In the genomic region with DNA sequence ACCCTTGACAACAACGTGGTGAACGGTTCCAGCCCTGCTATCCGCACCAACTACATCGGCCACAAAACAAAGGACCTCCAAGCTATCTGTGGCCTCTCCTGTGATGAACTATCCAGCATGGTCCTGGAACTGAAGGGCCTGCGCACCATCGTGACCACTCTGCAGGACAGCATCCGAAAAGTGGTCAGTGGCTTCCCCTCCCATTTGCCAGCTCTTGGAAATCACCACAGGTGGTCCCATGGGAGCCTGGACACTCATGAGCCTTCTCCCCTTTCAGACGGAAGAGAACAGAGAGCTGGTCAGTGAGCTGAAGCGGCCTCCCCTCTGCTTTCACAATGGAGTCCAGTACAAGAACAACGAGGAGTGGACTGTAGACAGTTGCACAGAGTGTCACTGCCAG, we compare ENCODE assay signal across 9 mouse cellular contexts. TPM values are rescaled to one million over a fixed set of nuclear protein-coding genes. Genes with fewer than 3 reads are reported as not detected.
DNase-seq lines count a peak whose midpoint lies in the region; ATAC-seq and TF ChIP-seq lines count a peak whose summit lies in the region.
"Had no signal": no experiment of that assay in that cellular context is flagged by ENCODE, and none has a peak within 500 bp of the region (broad histone marks: within the 10 kb centered on the region; RNA-seq: fewer than 3 reads in every experiment).

No protein-coding gene starts in this region.

- no peak for DNase-seq in gastrocnemius, adult 2 months
- DNase-seq in gastrocnemius, postnatal 14 days: no peak
- DNase-seq in lung, embryonic 14.5 days: no peak
- no peak for DNase-seq in lung, postnatal 36 days
- DNase-seq in forebrain, postnatal 0 days: no peak
- DNase-seq in ovary, postnatal 10 days (ENCODE audit: low spot score): no peak
- DNase-seq in ovary, postnatal 36 days (ENCODE audit: low spot score): no peak
- DNase-seq: spleen, adult 18-20 months had no signal

- intact Hi-C loops in gastrocnemius, adult 2 months (cut with DNase I): no loop called here
- intact Hi-C loops in gastrocnemius, postnatal 14 days (cut with DNase I; ENCODE audit: low total_unique reads): loop anchor here (5.0 kb wide), 2 partner anchors 332 to 572 kb away; no protein-coding TSS in a partner anchor

- H3K27me3 ChIP-seq in lung, embryonic 14.5 days (ENCODE audit: insufficient read depth, low read length): no peaks in the 10 kb centered on the region
- H3K27me3 ChIP-seq in forebrain, postnatal 0 days (ENCODE audit: insufficient read depth, low read length): no peaks in the 10 kb centered on the region; the same call in 1 of the 2 replicates
- no peaks in the 10 kb centered on the region for H3K27me3 ChIP-seq in neural tube, embryonic 14.5 days (ENCODE audit: control insufficient read depth, insufficient read depth, low read length)

- peak overlapping the region; percentile 78 for H3K4me3 ChIP-seq in gastrocnemius, adult 2 months
- peak overlapping the region; percentile 64 for H3K4me3 ChIP-seq in lung, embryonic 14.5 days (ENCODE audit: low read depth, low read length)
- no peak overlapping the region for H3K4me3 ChIP-seq in forebrain, postnatal 0 days (ENCODE audit: low read depth, low read length)
- H3K4me3 ChIP-seq in neural tube, embryonic 14.5 days (ENCODE audit: low read depth, low read length): no peak overlapping the region

- no peaks in the 10 kb centered on the region for H3K9me3 ChIP-seq in lung, embryonic 14.5 days (ENCODE audit: low read depth, low read length)
- H3K9me3 ChIP-seq in forebrain, postnatal 0 days (ENCODE audit: low read length): no peaks in the 10 kb centered on the region
- H3K9me3 ChIP-seq in neural tube, embryonic 14.5 days (ENCODE audit: control insufficient read depth, low read length): no peaks in the 10 kb centered on the region

- peak overlapping the region; percentile 79 for H3K9ac ChIP-seq in lung, embryonic 14.5 days
- no peak overlapping the region; the same call in 1 of the 2 replicates for H3K9ac ChIP-seq in forebrain, postnatal 0 days
- H3K9ac ChIP-seq in neural tube, embryonic 14.5 days (replicated peaks; ENCODE audit: low read depth, low read length): no peak overlapping the region

- no peak overlapping the region for H3K27ac ChIP-seq in gastrocnemius, adult 2 months
- H3K27ac ChIP-seq in lung, embryonic 14.5 days (ENCODE audit: low read depth): peak overlapping the region; percentile 82; the same call in 1 of the 2 replicates
- no peak overlapping the region for H3K27ac ChIP-seq in forebrain, postnatal 0 days (ENCODE audit: low read depth, low read length)
- no peak overlapping the region for H3K27ac ChIP-seq in neural tube, embryonic 14.5 days (ENCODE audit: low read depth, low read length)

- WGBS in lung, embryonic 14.5 days: 53% methylated on average over 10 of the region's 10 CpGs
- WGBS in forebrain, postnatal 0 days: 72% methylated on average over 10 of the region's 10 CpGs
- whole genome bisulfite sequencing in neural tube, embryonic 14.5 days: 74% methylated on average over 10 of the region's 10 CpGs

- no peak for TF ChIP-seq CTCF in gastrocnemius, adult 2 months (IDR thresholded peaks at IDR 0.05)
- TF ChIP-seq CTCF in lung, embryonic 14.5 days (IDR thresholded peaks at IDR 0.05; ENCODE audit: low read depth): no peak
- TF ChIP-seq CTCF in forebrain, postnatal 0 days (IDR thresholded peaks at IDR 0.05; ENCODE audit: low read depth): no peak

- peaks cover 11% of the 10 kb centered on the region for H3K4me1 ChIP-seq in lung, embryonic 14.5 days (ENCODE audit: insufficient read depth)
- H3K4me1 ChIP-seq in forebrain, postnatal 0 days (ENCODE audit: insufficient read depth): peaks cover 3% of the 10 kb centered on the region; the same call in 1 of the 2 replicates
- H3K4me1 ChIP-seq in neural tube, embryonic 14.5 days (ENCODE audit: control insufficient read depth, insufficient read depth, low read length): peaks cover 15% of the 10 kb centered on the region; the same call in 1 of the 2 replicates

- H3K36me3 ChIP-seq in lung, embryonic 14.5 days (ENCODE audit: insufficient read depth): peaks cover 68% of the 10 kb centered on the region
- H3K36me3 ChIP-seq in forebrain, postnatal 0 days (ENCODE audit: insufficient read depth): no peaks in the 10 kb centered on the region; the same call in 1 of the 2 replicates
- no peaks in the 10 kb centered on the region for H3K36me3 ChIP-seq in neural tube, embryonic 14.5 days (ENCODE audit: control insufficient read depth, insufficient read depth, low read length)

- ATAC-seq in lung, embryonic 14.5 days (ENCODE audit: insufficient read depth): no peak
- ATAC-seq in forebrain, postnatal 0 days: no peak
- no peak for ATAC-seq in neural tube, embryonic 14.5 days (ENCODE audit: low read depth)

- H3K4me2 ChIP-seq in lung, embryonic 14.5 days: peak overlapping the region; percentile 80
- peak overlapping the region; percentile 26 for H3K4me2 ChIP-seq in forebrain, postnatal 0 days (ENCODE audit: low read depth)
- peak overlapping the region; percentile 0; the same call in 1 of the 2 replicates for H3K4me2 ChIP-seq in neural tube, embryonic 14.5 days (ENCODE audit: low read depth, low read length)

RNA-seq across cellular contexts. Expression of gene Thbs1, which starts 3.0 kb away (rescaled TPM):
- total RNA-seq in gastrocnemius, adult 2 months (2021): 10 to 100 TPM in 1 of 2 experiments, 1 to 10 TPM in 1; 6.1 to 19.3 TPM
- total RNA-seq in gastrocnemius, postnatal 14 days (2021): 10 to 100 TPM; 21.7 to 23.0 TPM
- 248 and 287 TPM in 2 replicates for polyA plus RNA-seq in lung, embryonic 14.5 days (2014; fragmentation: Nextera tagmentation; extraction: Ambion mirVana)
- 13.2 and 16.0 TPM in 2 replicates for total RNA-seq in forebrain, postnatal 0 days (2014; rRNA removed)
- polyA plus RNA-seq in forebrain, postnatal 0 days (2015; fragmentation: Nextera tagmentation; extraction: Ambion mirVana): 2.9 and 4.4 TPM in 2 replicates
- polyA plus RNA-seq in neural tube, embryonic 14.5 days (2014; fragmentation: Nextera tagmentation; extraction: Ambion mirVana): 4.5 and 4.9 TPM in 2 replicates

Comparison
In these comparisons a context has a peak if more than half of its experiments do, and no peak if none do; other contexts are left out.
1. H3K4me3 ChIP-seq: peak in gastrocnemius, adult 2 months (single experiment) and lung, embryonic 14.5 days (single experiment); none in forebrain, postnatal 0 days (single experiment) and neural tube, embryonic 14.5 days (single experiment).
2. H3K4me2 ChIP-seq: peak in every context shown above with its lines; median percentile 80 in lung, embryonic 14.5 days; 26 in forebrain, postnatal 0 days; 0 in neural tube, embryonic 14.5 days.